Mouse (Mus musculus) stomach, embryonic 16.5 days (tissue): ENCODE results near the gene Gm6899. TPM values are rescaled to one million over a fixed set of nuclear protein-coding genes. Genes with fewer than 3 reads are reported as not detected.

ENCODE experiments used
- ATAC-seq: fragments of 200-750 bp; cut with Nextera tagmentation; 2 replicates; pipeline ENCODE4 v1.8.0; 2017; ENCODE audit warnings: moderate number of reproducible peaks, moderate TSS enrichment; ENCODE audit not compliant: insufficient read depth, low FRiP score
- H3K27ac ChIP-seq: fragments of 300-500 bp; sonication (generic); 2 replicates; pipeline ENCODE4 v1.5.1; 2014; ENCODE audit warnings: low read length
- H3K27me3 ChIP-seq: fragments of 300-500 bp; sonication (generic); 2 replicates; pipeline ENCODE4 v1.6.1; 2014; ENCODE audit warnings: low read length, control low read depth, mixed read lengths; ENCODE audit not compliant: control insufficient read depth, insufficient read depth
- H3K36me3 ChIP-seq: fragments of 300-500 bp; sonication (generic); 2 replicates; pipeline ENCODE4 v1.6.1; 2014; ENCODE audit warnings: low read length; ENCODE audit not compliant: control insufficient read depth, insufficient read depth
- H3K4me1 ChIP-seq: fragments of 300-500 bp; sonication (generic); 2 replicates; pipeline ENCODE4 v1.6.1; 2014; ENCODE audit warnings: low read length, control low read depth, mixed read lengths; ENCODE audit not compliant: control insufficient read depth, insufficient read depth
- H3K4me2 ChIP-seq: fragments of 300-500 bp; sonication (generic); 2 replicates; pipeline ENCODE4 v1.6.1; 2014; ENCODE audit warnings: low read depth, low read length, mixed read lengths
- H3K4me3 ChIP-seq: fragments of 300-500 bp; sonication (generic); replicated peaks from 2 replicates; pipeline ENCODE4 v1.5.1; 2014; ENCODE audit warnings: mild to moderate bottlenecking, low read length
- H3K9ac ChIP-seq: fragments of 300-500 bp; sonication (generic); 2 replicates; pipeline ENCODE4 v1.6.1; 2014; ENCODE audit warnings: low read length
- H3K9me3 ChIP-seq: fragments of 300-500 bp; sonication (generic); replicated peaks from 2 replicates; pipeline ENCODE4 v1.6.1; 2016; ENCODE audit warnings: low read length, control low read depth; ENCODE audit not compliant: control insufficient read depth
- WGBS: fragments of 180-500 bp; shearing (Covaris S2); extraction: QIAGEN DNeasy Blood & Tissue Kit; methylation state at CpG from one replicate; pipeline ENCODE4 v1.1.7; 2014; 5-methylcytosine and 5-hydroxymethylcytosine counted together
- polyA plus RNA-seq: library from polyadenylated mRNA; unstranded; fragments of >200 nt; fragmentation: Nextera tagmentation; extraction: Ambion mirVana; gene quantifications from 2 replicates; pipeline ENCODE4 v1.2.1, GENCODE M21; 2015

The Gm6899 gene
- polyA plus RNA-seq, 1 experiment from 2014 or later: 0.23 TPM

GRCm38 (mm10) chr11:26597145-26597544 is 4.1 kb downstream of the Gm6899 start:
- Histone ChIP-seq H3K4me2 (no peak overlapping the region), H3K4me3 (no peak overlapping the region), H3K27me3 (no peaks in the 10 kb centered on the region), H3K9ac (no peak overlapping the region), H3K9me3 (no peaks in the 10 kb centered on the region), H3K4me1 (peaks cover 10% of the 10 kb centered on the region; the same call in 1 of the 2 replicates), H3K27ac (no peak overlapping the region), H3K36me3 (no peaks in the 10 kb centered on the region)
- no peak for ATAC-seq
- 61% methylated on average over 6 of the region's 6 CpGs for WGBS

GRCm38 (mm10) chr11:26597761-26598160 is 4.7 kb downstream of the Gm6899 start:
- Histone ChIP-seq H3K4me2 (no peak overlapping the region), H3K27me3 (no peaks in the 10 kb centered on the region), H3K9me3 (no peaks in the 10 kb centered on the region), H3K27ac (no peak overlapping the region), H3K4me1 (peaks cover 4% of the 10 kb centered on the region; the same call in 1 of the 2 replicates), H3K4me3 (no peak overlapping the region), H3K9ac (no peak overlapping the region), H3K36me3 (no peaks in the 10 kb centered on the region)
- 75% methylated on average over 6 of the region's 6 CpGs for WGBS
- ATAC-seq: no peak

- no peaks in the 10 kb centered on the region for H3K4me1 ChIP-seq
- no peak overlapping the region for H3K9ac ChIP-seq
- no peak overlapping the region for H3K4me3 ChIP-seq
- no peak for ATAC-seq
- 62% methylated on average over 1 of the region's 1 CpGs for WGBS
- no peaks in the 10 kb centered on the region for H3K36me3 ChIP-seq
- H3K27ac ChIP-seq: no peak overlapping the region
- H3K4me2 ChIP-seq: no peak overlapping the region
- H3K9me3 ChIP-seq: no peaks in the 10 kb centered on the region
- H3K27me3 ChIP-seq: no peaks in the 10 kb centered on the region
Observed at GRCm38 (mm10) chr11:26598876-26599275, 5.8 kb downstream of the Gm6899 start.

- Histone ChIP-seq H3K27me3 (no peaks in the 10 kb centered on the region), H3K4me3 (no peak overlapping the region), H3K4me1 (no peaks in the 10 kb centered on the region), H3K9ac (no peak overlapping the region), H3K9me3 (no peaks in the 10 kb centered on the region), H3K4me2 (no peak overlapping the region), H3K27ac (no peak overlapping the region), H3K36me3 (no peaks in the 10 kb centered on the region)
- WGBS: 76% methylated on average over 4 of the region's 4 CpGs
- ATAC-seq: no peak
Observed at GRCm38 (mm10) chr11:26600692-26601091, 7.7 kb downstream of the Gm6899 start.

- H3K4me1 ChIP-seq: no peaks in the 10 kb centered on the region
- H3K4me3 ChIP-seq: no peak overlapping the region
- no peaks in the 10 kb centered on the region for H3K36me3 ChIP-seq
- H3K9me3 ChIP-seq: no peaks in the 10 kb centered on the region
- WGBS: 82% methylated on average over 2 of the region's 2 CpGs
- no peaks in the 10 kb centered on the region for H3K27me3 ChIP-seq
- no peak overlapping the region for H3K27ac ChIP-seq
- no peak for ATAC-seq
- no peak overlapping the region for H3K9ac ChIP-seq
- no peak overlapping the region for H3K4me2 ChIP-seq
Observed at GRCm38 (mm10) chr11:26601571-26602175, 8.6 kb downstream of the Gm6899 start.

- H3K36me3 ChIP-seq: no peaks in the 10 kb centered on the region
- no peak overlapping the region for H3K27ac ChIP-seq
- no peak for ATAC-seq
- H3K27me3 ChIP-seq: no peaks in the 10 kb centered on the region
- no peaks in the 10 kb centered on the region for H3K9me3 ChIP-seq
- H3K4me2 ChIP-seq: no peak overlapping the region
- WGBS: 90% methylated on average over 1 of the region's 1 CpGs
- no peaks in the 10 kb centered on the region for H3K4me1 ChIP-seq
- no peak overlapping the region for H3K9ac ChIP-seq
- no peak overlapping the region for H3K4me3 ChIP-seq
Observed at GRCm38 (mm10) chr11:26604061-26604655, 11.1 kb downstream of the Gm6899 start.

GRCm38 (mm10) chr11:26608795-26609194 is 15.8 kb downstream of the Gm6899 start:
- H3K4me3 ChIP-seq: no peak overlapping the region
- no peak overlapping the region for H3K9ac ChIP-seq
- H3K9me3 ChIP-seq: no peaks in the 10 kb centered on the region
- H3K36me3 ChIP-seq: no peaks in the 10 kb centered on the region
- H3K4me2 ChIP-seq: no peak overlapping the region
- no peaks in the 10 kb centered on the region for H3K4me1 ChIP-seq
- 66% methylated on average over 10 of the region's 10 CpGs for WGBS
- ATAC-seq: no peak
- no peak overlapping the region for H3K27ac ChIP-seq
- H3K27me3 ChIP-seq: no peaks in the 10 kb centered on the region

- Histone ChIP-seq H3K9ac (no peak overlapping the region), H3K4me2 (no peak overlapping the region), H3K27me3 (no peaks in the 10 kb centered on the region), H3K27ac (no peak overlapping the region), H3K4me3 (no peak overlapping the region), H3K9me3 (no peaks in the 10 kb centered on the region), H3K36me3 (no peaks in the 10 kb centered on the region), H3K4me1 (no peaks in the 10 kb centered on the region)
- 85% methylated on average over 2 of the region's 2 CpGs for WGBS
- no peak for ATAC-seq
Observed at GRCm38 (mm10) chr11:26618475-26619223, 25.6 kb downstream of the Gm6899 start.

- Histone ChIP-seq H3K27ac (no peak overlapping the region), H3K9ac (no peak overlapping the region), H3K4me2 (no peak overlapping the region), H3K36me3 (no peaks in the 10 kb centered on the region), H3K4me3 (no peak overlapping the region), H3K9me3 (no peaks in the 10 kb centered on the region), H3K27me3 (no peaks in the 10 kb centered on the region), H3K4me1 (no peaks in the 10 kb centered on the region)
- ATAC-seq: no peak
- WGBS: 77% methylated on average over 5 of the region's 5 CpGs
Observed at GRCm38 (mm10) chr11:26622727-26623126, 29.7 kb downstream of the Gm6899 start.
